Mouse (Mus musculus) G1E-ER4 (cell line): ENCODE results near the gene B4galt3. TPM values are rescaled to one million over a fixed set of nuclear protein-coding genes. Genes with fewer than 3 reads are reported as not detected.

Experiments used
- GATA1 ChIP-seq: IDR thresholded peaks from one replicate; pipeline ENCODE4 v1.8.0; 2012; ENCODE audit warnings: low read length, inconsistent platforms
- polyA plus RNA-seq: library from polyadenylated mRNA; stranded (reverse); fragments of >175 nt; gene quantifications from 2 replicates; pipeline ENCODE4 v1.2.3, GENCODE M21; 2012

Gene B4galt3
- polyA plus RNA-seq, result 26.9 and 32.7 TPM in 2 replicates

- TF ChIP-seq GATA1, result no peak
Measured at GRCm38 (mm10) chr1:171269848-171270572, at the start of gene B4galt3. Gene B4galt3 (plus strand): TSS chr1:171270328.

- TF ChIP-seq GATA1, result no peak
Measured at GRCm38 (mm10) chr1:171220871-171221270, 49.3 kb upstream of the B4galt3 start.

- no peak for TF ChIP-seq GATA1
Measured at GRCm38 (mm10) chr1:171221281-171222193, 48.6 kb upstream of the B4galt3 start.

GRCm38 (mm10) chr1:171222238-171223155 lies 47.6 kb upstream of the B4galt3 start, which contains the start of gene Tomm40l:
Gene Tomm40l (minus strand): TSS chr1:171222514.
- TF ChIP-seq GATA1, result no peak

- TF ChIP-seq GATA1, result no peak
Measured at GRCm38 (mm10) chr1:171223168-171223567, 47.0 kb upstream of the B4galt3 start.

GRCm38 (mm10) chr1:171223796-171224195 lies 46.3 kb upstream of the B4galt3 start:
- no peak for TF ChIP-seq GATA1

GRCm38 (mm10) chr1:171224857-171225256 lies 45.3 kb upstream of the B4galt3 start, which contains the start of gene Apoa2:
Gene Apoa2 (plus strand): TSS chr1:171225054.
- no peak for TF ChIP-seq GATA1

- TF ChIP-seq GATA1, result no peak
Measured at GRCm38 (mm10) chr1:171226780-171227179, 43.3 kb upstream of the B4galt3 start.

GRCm38 (mm10) chr1:171227879-171228278 lies 42.2 kb upstream of the B4galt3 start:
- no peak for TF ChIP-seq GATA1

- no peak for TF ChIP-seq GATA1
Measured at GRCm38 (mm10) chr1:171229750-171230149, 40.4 kb upstream of the B4galt3 start.

GRCm38 (mm10) chr1:171230215-171230614 lies 39.9 kb upstream of the B4galt3 start:
- no peak for TF ChIP-seq GATA1

GRCm38 (mm10) chr1:171231844-171232243 lies 38.3 kb upstream of the B4galt3 start:
- TF ChIP-seq GATA1, result no peak

GRCm38 (mm10) chr1:171232348-171232747 lies 37.8 kb upstream of the B4galt3 start:
- TF ChIP-seq GATA1, result no peak

GRCm38 (mm10) chr1:171232800-171233730 lies 37.1 kb upstream of the B4galt3 start:
- no peak for TF ChIP-seq GATA1
